Mouse (Mus musculus): Measurements from ENCODE around the gene Prss48. TPM values are rescaled to one million over a fixed set of nuclear protein-coding genes. Genes with fewer than 3 reads are reported as not detected.

Prss48 gene
- total RNA-seq, 2 experiments from 2014 or later = not detected

GRCm38 (mm10) chr3:85955269-85955668 is 47.0 kb downstream of the Prss48 start:
- DNase-seq (ENCODE audit: extremely low spot score in 1 of 2, low spot score in 1 of 2) = peak in 1 of 2 experiments; percentile 9

GRCm38 (mm10) chr3:85952696-85953283 is 49.5 kb downstream of the Prss48 start:
- no peak for DNase-seq (ENCODE audit: extremely low spot score in 1 of 2, low spot score in 1 of 2)

DNA sequence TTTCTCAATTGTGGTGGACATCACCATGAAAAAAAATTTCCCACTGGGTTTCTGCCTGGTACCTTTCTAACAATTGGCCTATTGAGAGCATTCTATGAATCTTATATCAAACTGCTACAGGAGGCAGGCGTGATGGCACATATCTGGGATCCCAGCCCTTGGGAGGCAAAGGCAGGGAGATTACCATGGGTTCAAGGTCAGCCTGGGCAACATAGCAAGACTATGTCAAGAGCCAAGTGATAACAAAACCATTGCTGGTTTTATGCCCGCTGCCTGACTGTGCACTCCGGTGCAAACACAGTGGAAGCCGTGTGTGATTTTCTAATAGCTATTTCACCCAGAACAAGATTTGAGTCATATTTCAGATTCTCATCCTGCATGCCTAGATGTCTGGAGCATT is 51.4 kb downstream of the Prss48 start:
- no peak for DNase-seq (ENCODE audit: extremely low spot score in 1 of 2, low spot score in 1 of 2)

Other genes starting within 250 kb of the Prss48 start
- gene Fam160a1, start 185.2 kb downstream of the Prss48 start, total RNA-seq (2021) = 10 to 100 TPM; 10.6 to 10.7 TPM
- under 1 TPM; 0.20 to 0.40 TPM for gene Glt28d2, start 115.0 kb downstream of the Prss48 start, total RNA-seq (2021)
- gene Gm37240, start 115.0 kb downstream of the Prss48 start, total RNA-seq (2021) = 1 to 10 TPM in 1 of 2 experiments, under 1 TPM in 1; 0.92 to 1.4 TPM
- gene Sh3d19, start 31.4 kb downstream of the Prss48 start, total RNA-seq (2021) = 10 to 100 TPM; 22.6 to 26.3 TPM
- 100 to 1,000 TPM; 358 to 428 TPM for gene Rps3a1, start 140.2 kb upstream of the Prss48 start, total RNA-seq (2021)
- 10 to 100 TPM; 23.9 to 27.4 TPM for gene Lrba, start 222.2 kb upstream of the Prss48 start, total RNA-seq (2021)